Comparison of ENCODE assay signal across 9 mouse cellular contexts in the genomic region with DNA sequence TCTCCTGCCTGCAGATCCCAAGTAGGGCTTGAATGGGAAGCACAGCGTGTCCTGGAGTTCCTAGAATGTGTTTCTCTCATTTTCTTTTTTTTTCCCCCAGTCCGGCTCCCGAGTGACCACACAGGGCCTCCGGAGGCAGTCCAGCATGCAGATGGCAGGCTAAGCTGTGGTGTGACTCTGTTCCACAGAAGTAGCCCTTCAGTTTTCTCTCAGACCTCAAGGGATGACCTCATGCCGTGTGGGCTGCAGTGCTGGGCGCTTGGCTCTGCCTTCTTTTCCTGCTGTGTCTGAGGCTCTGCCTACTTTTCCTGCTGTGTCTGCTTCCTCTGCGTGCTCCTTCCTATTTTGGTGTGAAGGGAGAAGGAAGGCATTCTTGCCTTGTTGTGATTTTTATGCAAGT.
DNase-seq lines count a peak whose midpoint lies in the region; ATAC-seq and TF ChIP-seq lines count a peak whose summit lies in the region.
"Had no signal": no experiment of that assay in that cellular context is flagged by ENCODE, and none has a peak within 500 bp of the region (broad histone marks: within the 10 kb centered on the region; RNA-seq: fewer than 3 reads in every experiment).

No protein-coding gene starts in this region.

- H3K9ac ChIP-seq in kidney, postnatal 0 days (ENCODE audit: low read depth, low read length) = no peak overlapping the region
- H3K9ac ChIP-seq in midbrain, embryonic 14.5 days (replicated peaks; ENCODE audit: low read length) = no peak overlapping the region
- no peak overlapping the region for H3K9ac ChIP-seq in liver, embryonic 11.5 days (ENCODE audit: low read depth, low read length)
- H3K9ac ChIP-seq: embryonic facial prominence, embryonic 13.5 days had no signal

- no peak for TF ChIP-seq CTCF in kidney, postnatal 0 days (IDR thresholded peaks at IDR 0.05; ENCODE audit: low read depth)

- no peaks in the 10 kb centered on the region for H3K36me3 ChIP-seq in kidney, postnatal 0 days (ENCODE audit: insufficient read depth, low read length)
- H3K36me3 ChIP-seq in midbrain, embryonic 14.5 days (ENCODE audit: control insufficient read depth, insufficient read depth, low read length) = no peaks in the 10 kb centered on the region
- H3K36me3 ChIP-seq in liver, embryonic 11.5 days (ENCODE audit: control insufficient read depth, insufficient read depth, low read length) = no peaks in the 10 kb centered on the region
- H3K36me3 ChIP-seq: embryonic facial prominence, embryonic 13.5 days had no signal

- WGBS in kidney, postnatal 0 days = 30% methylated on average over 7 of the region's 7 CpGs
- 21% methylated on average over 7 of the region's 7 CpGs for WGBS in midbrain, embryonic 14.5 days
- 37% methylated on average over 7 of the region's 7 CpGs for WGBS in liver, embryonic 11.5 days

- no peaks in the 10 kb centered on the region for H3K4me1 ChIP-seq in kidney, postnatal 0 days (replicated peaks; ENCODE audit: insufficient read depth, low read length)
- H3K4me1 ChIP-seq in midbrain, embryonic 14.5 days (ENCODE audit: control insufficient read depth, insufficient read depth, low read length) = peaks cover 4% of the 10 kb centered on the region; the same call in 1 of the 2 replicates
- no peaks in the 10 kb centered on the region for H3K4me1 ChIP-seq in liver, embryonic 11.5 days (replicated peaks; ENCODE audit: control insufficient read depth, insufficient read depth, low read length)

- DNase-seq in kidney, postnatal 0 days (ENCODE audit: low spot score) = peak; percentile 31
- no peak for DNase-seq in kidney, adult 8-10 months
- peak; percentile 28 to 61 for DNase-seq in cerebellum, postnatal 14 days
- peak; percentile 1 to 4 for DNase-seq in heart, adult 9 months (ENCODE audit: low spot score in 2 of 2)
- DNase-seq in midbrain, embryonic 14.5 days = peak; percentile 31
- no peak for DNase-seq in left cerebral cortex, adult 8-10 months (ENCODE audit: low spot score in 2 of 2)
- DNase-seq in liver, embryonic 11.5 days (ENCODE audit: low spot score) = no peak
- no peak for DNase-seq in c-Kit-positive CD71-positive TER-119-positive erythroid progenitor cells, embryonic 14.5 days (ENCODE audit: low spot score)

- 0 out of 2 replicates have a peak overlapping the region, but pooled peaks have one; percentile 31 for H3K27ac ChIP-seq in kidney, postnatal 0 days
- no peak overlapping the region for H3K27ac ChIP-seq in midbrain, embryonic 14.5 days (replicated peaks; ENCODE audit: low read depth, low read length)
- H3K27ac ChIP-seq in liver, embryonic 11.5 days (ENCODE audit: low read depth, low read length) = no peak overlapping the region
- H3K27ac ChIP-seq: embryonic facial prominence, embryonic 13.5 days had no signal

- ATAC-seq in kidney, postnatal 0 days (replicated peaks; ENCODE audit: low FRiP score, low read depth) = no peak
- no peak for ATAC-seq in midbrain, embryonic 14.5 days (ENCODE audit: low FRiP score, low TSS enrichment)
- no peak for ATAC-seq in liver, embryonic 11.5 days (replicated peaks; ENCODE audit: low FRiP score)

- H3K4me2 ChIP-seq in kidney, postnatal 0 days (ENCODE audit: low read length) = peak overlapping the region; percentile 25
- no peak overlapping the region for H3K4me2 ChIP-seq in midbrain, embryonic 14.5 days (ENCODE audit: low read length)
- no peak overlapping the region for H3K4me2 ChIP-seq in liver, embryonic 11.5 days
- H3K4me2 ChIP-seq: embryonic facial prominence, embryonic 13.5 days had no signal

- no peaks in the 10 kb centered on the region for H3K9me3 ChIP-seq in kidney, postnatal 0 days (replicated peaks; ENCODE audit: low read length)
- H3K9me3 ChIP-seq in midbrain, embryonic 14.5 days (ENCODE audit: control insufficient read depth, low read length) = no peaks in the 10 kb centered on the region
- H3K9me3 ChIP-seq in liver, embryonic 11.5 days (ENCODE audit: control insufficient read depth, low read length) = no peaks in the 10 kb centered on the region
- H3K9me3 ChIP-seq: embryonic facial prominence, embryonic 13.5 days had no signal

- no peaks in the 10 kb centered on the region for H3K27me3 ChIP-seq in kidney, postnatal 0 days (ENCODE audit: insufficient read depth, low read length)
- H3K27me3 ChIP-seq in midbrain, embryonic 14.5 days (ENCODE audit: control insufficient read depth, insufficient read depth, low read length) = no peaks in the 10 kb centered on the region
- no peaks in the 10 kb centered on the region for H3K27me3 ChIP-seq in liver, embryonic 11.5 days (replicated peaks; ENCODE audit: control insufficient read depth, insufficient read depth, low read length)
- H3K27me3 ChIP-seq: embryonic facial prominence, embryonic 13.5 days had no signal

- H3K4me3 ChIP-seq in kidney, postnatal 0 days (replicated peaks; ENCODE audit: low read depth, low read length) = no peak overlapping the region
- no peak overlapping the region for H3K4me3 ChIP-seq in midbrain, embryonic 14.5 days (replicated peaks; ENCODE audit: low read depth, low read length)
- no peak overlapping the region for H3K4me3 ChIP-seq in liver, embryonic 11.5 days (ENCODE audit: low read depth, low read length)
- H3K4me3 ChIP-seq: embryonic facial prominence, embryonic 13.5 days had no signal

Comparison
In these comparisons a context has a peak if more than half of its experiments do, and no peak if none do; other contexts are left out.
1. DNase-seq: peak in kidney, postnatal 0 days (single experiment), cerebellum, postnatal 14 days (2 of 2), heart, adult 9 months (2 of 2) and midbrain, embryonic 14.5 days (single experiment); none in kidney, adult 8-10 months (0 of 2), left cerebral cortex, adult 8-10 months (0 of 2), liver, embryonic 11.5 days (single experiment) and c-Kit-positive CD71-positive TER-119-positive erythroid progenitor cells, embryonic 14.5 days (single experiment).